Mouse (Mus musculus) mesoderm, embryonic 11.5 days (tissue): Measurements from ENCODE around the gene Qrich2.
A peak's percentile ranks its signal among the peaks of the same experiment; 100 is the strongest.
"Not testable (repeated sequence)": the region's sequence is repeated elsewhere in the genome, so short reads cannot be mapped to it uniquely, and the experiment has no call there.

Experiments used
- DNase-seq: peaks from one replicate; pipeline ENCODE4 v3.0.0-alpha.2; 2012; ENCODE audit warnings: low read depth, low spot score

Qrich2 gene

DNA sequence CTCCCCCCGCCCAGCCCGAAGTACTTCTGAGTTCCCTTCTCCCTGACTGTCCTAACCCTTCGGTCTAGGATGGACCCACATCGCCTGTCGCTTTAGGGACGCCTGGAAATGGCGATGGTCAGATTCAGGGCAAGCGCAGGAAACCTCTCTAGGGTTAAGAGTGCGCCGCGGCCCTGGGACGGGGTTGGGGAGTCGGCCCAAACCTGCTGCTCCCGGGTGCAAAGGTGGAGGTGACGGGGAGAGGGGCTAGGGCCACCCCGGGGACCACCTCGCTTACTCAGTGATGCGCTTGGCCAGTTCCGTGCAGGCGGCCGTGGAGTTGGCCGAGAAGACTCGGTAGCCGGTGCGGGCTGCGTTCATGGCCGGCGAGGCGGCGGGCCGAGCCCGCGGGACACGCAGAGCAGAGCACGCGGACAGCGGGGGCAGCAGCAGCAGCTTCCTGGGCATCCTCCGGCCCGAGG lies 23.8 kb upstream of the Qrich2 start:
- peak; percentile 21 for DNase-seq

DNA sequence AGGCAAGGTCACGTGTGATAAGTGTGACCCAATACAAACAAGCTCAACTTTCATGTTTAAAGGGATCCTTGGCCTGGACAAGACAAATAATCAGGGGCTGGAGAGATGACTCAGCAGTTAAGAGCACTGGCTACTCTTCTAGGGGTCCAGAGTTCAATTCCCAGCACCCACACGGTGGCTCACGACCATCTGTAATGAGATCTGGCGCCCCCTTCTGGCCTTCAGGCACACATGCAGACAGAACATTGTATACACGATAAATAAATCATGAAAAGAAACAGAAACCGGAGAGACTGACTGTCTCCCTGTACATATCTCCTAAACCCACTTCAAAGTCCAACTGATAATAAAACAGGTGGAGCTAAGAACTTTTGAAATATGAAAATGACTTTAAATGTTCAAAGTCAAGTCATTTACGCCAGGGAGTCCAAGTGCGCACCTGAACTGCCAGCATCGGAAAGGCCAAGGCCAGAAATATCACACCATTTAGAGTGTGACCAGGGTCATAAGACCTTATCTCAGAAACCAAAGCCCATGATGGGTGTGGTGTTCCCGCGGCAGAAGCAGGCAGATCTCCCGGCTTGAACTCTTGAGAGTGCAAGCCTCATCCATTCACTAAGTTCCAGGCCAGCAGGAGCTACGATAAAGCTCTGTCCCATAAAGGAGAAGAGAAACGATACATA lies 22.8 kb upstream of the Qrich2 start:
- no peak for DNase-seq

DNA sequence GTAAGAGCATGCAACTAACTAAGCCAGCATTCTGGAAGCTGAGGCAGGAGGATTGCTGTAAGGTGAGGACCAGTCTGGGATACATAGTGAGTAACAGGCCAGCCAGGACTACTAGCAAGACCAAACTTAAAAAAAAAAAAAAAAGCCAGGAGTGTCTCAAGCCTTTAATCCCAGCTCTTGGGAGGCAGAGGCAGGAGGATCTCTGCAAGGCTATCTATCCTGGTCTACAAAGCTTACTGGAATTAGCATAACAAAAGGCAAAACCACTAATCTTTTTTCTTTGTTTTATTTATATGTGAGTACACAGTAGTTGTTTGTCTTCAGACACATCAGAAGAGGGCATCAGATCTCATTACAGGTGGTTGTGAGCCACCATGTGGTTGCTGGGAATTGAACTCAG lies 22.2 kb upstream of the Qrich2 start:
- no peak for DNase-seq

DNA sequence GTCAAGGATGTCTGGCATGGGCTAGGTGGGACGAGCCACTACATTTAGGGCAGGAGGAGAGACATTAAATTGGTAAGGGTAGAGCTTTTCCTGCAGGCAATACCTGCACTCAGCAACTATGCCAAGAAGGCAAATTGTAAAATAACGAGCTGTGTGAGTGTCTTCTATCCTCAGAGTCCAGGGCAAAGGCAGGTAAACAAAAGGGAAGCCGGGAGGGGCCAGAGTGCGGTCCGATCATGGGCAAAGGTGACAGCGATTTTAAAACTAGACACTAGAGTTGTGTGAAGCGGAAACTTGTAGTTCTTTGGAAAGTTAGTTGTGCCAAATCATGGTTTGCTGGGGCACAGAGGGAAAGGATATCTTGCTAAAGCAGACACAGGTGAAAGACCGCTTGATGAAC lies 18.2 kb upstream of the Qrich2 start:
- no peak for DNase-seq

DNA sequence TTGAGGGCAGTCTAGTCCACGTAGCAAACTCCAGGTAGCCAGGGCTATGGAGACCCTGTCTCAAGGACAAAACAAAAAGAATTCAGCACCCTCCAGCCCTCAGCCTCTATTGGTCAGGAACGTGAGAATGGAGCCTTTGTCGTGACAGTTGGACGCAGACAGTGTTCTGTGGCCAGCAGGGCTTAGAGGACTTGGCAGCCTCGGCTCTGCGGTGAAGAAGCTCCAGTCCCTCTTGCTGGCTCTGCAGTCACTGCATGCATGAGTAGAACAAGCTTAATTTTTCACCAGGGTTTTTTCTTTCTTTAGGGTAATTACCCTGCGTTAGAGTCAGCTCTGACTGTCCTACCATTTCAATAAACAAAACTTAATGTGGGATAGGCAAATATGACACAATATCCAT lies 15.7 kb upstream of the Qrich2 start:
- no peak for DNase-seq

DNA sequence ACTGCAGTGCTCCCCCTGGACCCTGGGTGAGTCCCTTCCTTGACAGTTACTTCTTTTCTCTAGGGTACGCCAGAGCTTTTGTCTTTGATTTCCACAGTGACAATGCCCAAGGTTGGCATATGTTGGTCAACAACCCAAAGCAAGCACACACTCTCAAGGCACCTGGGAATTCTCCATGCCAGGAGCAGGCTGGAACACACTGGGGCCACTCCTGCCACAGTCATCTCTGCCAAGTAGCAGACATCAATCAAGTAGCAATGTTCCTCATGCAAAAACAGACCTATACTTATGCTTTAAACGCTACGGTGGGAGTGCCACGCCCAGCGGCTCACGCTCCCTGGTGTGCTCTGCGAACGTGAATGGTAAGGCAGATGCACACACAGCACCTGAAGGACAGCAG lies 14.9 kb upstream of the Qrich2 start:
- no peak for DNase-seq

DNA sequence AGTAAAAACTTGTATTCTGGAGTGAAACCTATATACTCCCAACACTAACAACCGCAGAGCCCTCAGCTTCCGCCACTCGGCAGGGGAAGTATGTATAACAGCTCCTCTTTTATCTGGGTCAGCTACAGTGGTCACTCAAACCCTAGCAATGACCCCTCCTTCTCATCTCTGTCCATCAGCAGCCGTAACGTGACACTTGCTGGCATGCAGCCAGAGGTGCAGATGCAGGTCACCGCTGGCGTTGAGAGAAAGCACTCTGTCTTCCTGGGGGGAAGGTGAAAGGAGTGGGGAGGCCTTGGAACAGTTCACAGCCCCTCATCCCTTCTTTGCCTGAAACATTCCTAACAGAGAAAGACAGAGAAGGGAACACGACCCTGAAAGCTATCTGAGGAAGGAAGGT lies 13.8 kb upstream of the Qrich2 start:
- DNase-seq, result no peak

DNA sequence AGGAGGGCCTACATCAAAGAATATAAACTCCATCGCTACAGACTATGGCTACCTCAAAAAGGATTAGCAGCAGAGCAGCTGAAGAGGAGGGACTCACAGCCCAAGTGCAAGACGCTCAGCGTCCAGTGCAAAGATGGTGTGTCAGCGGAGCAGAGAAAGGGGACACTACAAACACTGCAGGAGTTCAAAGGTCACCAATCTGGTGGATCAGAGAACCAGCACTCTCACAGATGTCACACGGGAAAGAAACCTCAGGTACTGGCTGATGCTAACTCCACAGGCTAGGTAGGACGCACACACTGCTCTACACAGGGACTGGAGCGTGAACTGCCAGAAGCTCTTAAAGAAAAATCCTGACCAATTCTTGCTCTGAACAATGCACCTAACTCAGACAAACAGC lies 12.9 kb upstream of the Qrich2 start:
- DNase-seq, result no peak

DNA sequence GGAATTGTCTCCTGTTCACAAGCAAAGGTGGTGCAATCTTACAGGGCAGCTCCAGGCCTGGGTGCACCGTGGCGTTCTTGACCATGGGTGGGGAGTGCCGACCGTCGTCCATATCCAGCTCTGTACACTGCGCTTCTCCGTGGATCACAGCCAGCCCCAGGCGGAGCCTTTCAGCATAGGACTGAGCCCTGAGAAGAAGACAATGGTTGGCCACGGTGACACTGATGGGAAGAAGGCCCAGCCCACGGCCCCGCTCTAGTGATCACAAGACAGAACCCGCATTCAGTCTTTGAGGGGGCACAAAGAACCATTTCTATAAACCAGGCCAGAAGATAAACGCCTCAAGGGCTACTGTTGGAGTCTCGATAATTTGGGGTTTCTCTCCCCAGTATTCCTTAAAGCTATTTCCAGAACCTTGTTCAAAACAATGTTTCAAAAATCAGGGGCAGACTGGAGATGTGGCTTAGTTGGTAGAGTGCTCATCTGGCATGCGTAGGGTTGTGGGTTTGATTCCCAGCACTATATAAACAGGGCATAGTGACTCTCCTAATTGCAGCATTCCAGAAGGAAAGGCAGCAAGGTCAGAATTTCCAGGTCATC lies 11.2 kb upstream of the Qrich2 start:
- DNase-seq, result no peak

DNA sequence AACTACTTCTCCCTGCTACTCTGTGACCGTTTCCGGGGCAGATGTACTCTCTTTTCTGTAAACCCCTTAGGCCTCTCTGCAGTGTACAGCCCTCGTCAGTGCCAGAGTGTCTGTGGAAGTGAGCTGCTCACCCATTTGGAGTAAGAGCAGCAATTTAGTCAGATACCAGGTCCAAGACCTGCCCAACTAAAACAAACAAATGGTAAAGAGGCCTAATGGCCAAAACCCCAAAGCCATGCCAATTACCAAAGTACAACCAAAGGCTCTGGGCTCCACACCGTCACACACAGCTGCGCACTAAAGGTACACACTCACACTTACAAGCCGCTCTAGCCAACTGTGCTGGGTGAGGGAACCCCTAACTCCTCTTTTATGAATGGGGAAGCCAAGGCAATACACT lies 10.7 kb upstream of the Qrich2 start:
- DNase-seq, result no peak

DNA sequence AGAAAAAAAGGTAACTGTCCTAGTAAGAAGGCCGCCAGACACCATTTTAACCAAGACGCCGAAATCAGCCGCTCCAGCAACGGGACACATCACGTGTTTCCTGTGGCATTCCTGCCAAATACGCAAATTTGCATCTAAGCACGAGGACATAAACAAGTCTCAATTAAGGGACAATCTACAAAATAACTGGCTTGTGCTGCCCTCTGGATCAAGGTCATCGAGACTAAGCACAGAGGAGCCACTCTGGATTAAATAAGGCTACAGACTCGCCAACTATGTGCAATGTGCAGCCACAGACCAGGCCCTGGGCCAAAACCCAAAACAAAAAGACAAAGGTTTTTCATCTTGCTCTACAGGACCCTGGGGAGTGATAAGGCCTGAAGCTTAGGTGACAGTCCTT lies 10.0 kb upstream of the Qrich2 start:
- no peak for DNase-seq

DNA sequence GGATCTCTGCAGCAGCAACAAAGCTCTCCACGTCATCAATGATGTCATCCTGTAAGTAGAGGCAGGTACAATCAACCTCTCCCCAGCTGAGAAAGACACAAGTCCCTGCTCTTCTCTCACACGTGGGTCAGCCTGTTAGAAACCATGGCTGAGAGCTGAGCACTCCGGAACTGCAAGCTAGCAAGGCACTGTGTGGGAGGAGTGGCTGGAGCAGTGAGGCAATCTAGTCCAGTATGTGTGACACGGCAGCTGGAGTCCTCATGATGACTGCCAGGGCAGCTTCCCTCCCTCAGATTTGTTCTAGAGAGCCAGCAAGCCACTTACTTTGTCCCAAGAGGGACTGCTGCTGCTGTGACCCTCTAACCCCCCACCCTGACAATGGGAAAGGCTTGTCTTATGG lies 6.2 kb upstream of the Qrich2 start:
- DNase-seq, result no peak

DNA sequence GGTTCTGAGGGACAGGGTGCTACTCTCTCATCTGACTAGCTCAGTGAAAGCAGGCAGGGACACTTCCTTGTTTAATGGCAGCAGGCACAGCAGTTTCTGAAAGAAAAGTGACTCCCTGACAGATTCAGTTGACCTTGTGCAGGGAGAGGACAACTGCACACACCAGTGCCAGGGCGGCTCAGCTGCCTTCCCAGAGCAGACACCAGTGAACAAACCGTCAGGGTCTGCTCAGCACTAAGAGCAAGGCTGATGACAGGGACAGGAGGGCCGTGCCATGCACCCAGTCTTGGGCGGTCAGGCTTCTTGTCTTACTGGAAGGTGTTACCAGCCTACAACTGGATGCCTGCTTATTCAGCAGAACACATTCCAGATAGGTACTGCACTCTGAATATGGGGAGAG lies 4.9 kb upstream of the Qrich2 start:
- DNase-seq, result no peak

DNA sequence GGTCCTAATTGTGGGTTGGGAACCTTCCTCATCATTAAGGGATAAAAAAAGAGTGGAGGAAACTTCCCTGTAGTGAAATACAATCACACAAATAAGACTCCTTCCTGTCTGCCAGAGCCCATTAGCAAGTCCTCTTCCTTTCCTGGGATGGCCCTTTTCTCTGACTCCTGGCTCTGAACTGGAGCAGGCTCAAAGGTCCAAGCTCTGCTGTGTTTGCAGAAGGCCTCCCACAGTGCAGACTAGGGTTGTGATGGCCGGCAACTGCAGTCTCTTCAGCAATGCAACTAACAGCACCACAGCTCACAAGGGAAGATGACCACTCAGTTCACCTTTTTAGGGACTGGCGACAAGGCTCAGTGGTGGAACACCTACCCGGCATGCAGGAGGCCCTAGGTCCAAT lies 4.2 kb upstream of the Qrich2 start:
- no peak for DNase-seq

DNA sequence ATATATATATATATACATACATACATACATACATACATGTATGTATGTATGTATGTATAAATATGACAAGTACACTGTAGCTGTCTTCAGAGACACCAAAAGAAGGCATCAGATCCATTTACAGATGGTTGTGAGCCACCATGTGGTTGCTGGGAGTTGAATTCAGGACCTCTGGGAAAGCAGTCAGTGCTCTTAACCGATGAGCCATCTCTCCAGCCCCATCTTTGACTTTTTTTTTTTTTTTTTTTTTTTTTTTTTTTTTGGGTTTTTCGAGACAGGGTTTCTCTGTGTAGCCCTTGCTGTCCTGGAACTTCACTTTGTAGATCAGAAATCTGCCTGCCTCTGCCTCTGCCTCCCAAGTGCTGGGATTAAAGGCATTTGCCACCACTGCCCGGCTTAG lies 2.3 kb upstream of the Qrich2 start:
- not testable (repeated sequence) for DNase-seq

DNA sequence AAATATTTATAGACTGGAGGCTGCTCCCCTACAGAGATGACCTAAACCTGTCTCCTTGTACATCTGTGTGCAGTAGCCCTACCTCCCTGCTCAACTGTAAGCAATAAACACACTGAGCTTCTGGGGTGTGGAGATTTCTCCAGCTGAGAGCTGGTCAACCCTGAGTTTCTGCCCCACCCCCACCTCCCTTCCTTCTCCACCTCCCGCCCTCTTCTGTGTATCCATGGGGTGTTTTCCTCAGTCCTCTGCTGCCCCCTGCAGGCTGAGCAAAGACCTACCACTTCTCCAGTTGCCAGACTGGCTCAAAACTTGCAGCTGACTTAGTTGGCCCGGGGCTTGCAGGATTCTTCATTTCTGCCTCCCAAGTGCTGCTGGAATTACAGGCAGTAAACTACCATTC lies 2.2 kb downstream of the Qrich2 start:
- peak; percentile 91 for DNase-seq

DNA sequence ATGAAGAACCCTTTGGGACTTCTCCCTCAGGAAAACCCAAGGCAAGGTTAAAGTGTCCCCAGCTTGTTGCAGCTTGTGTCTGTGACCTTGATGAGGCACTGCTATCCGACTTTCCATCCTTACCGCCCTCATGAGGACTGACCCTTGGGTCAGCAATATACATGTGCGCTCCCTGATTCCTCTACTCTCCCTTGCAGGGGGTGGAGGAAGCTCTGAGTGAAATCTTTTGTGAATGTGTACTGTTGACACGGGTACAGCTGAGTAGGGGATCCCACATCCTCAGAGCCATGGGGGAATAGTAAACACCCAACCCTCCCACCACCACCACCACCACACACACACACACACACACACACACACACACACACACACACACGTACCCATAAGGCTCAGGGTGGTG lies 2.7 kb downstream of the Qrich2 start:
- no peak for DNase-seq

DNA sequence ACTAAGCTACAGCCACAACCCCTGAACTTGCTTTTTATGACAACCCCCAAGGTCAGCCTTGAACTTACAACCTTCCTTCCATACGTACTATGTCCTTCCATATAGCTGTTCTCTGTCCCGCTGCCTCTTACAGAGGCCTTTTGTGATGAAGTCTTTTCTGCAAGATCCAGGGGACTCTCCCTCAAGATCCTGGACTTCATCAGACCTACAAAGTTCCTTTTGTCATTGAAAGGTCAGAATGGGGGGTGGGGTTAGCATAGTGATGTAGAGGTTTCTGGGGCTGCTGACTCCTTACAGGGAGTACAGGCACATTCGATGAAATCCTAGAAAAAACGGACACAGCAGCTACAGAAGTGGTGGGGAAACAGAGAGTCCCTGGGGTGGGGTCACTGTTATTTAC lies 6.3 kb downstream of the Qrich2 start:
- no peak for DNase-seq

DNA sequence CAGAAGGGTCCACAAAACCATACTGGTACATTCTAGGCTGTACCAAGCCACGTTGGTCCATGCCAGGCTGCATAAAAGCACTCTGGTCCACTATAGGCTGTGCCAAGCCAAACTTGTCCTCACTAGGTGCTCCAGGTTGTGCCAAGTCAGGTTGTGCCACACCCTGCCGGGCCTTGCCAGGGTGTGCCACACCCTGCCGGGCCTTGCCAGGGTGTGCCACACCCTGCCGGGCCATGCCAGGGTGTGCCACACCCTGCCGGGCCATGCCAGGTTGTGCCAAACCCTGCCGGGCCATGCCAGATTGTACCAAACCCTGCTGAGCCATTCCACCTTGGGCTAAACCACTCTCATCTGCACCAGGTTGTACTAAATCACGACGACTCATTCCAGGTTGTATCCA lies 9.8 kb downstream of the Qrich2 start:
- DNase-seq, result no peak

DNA sequence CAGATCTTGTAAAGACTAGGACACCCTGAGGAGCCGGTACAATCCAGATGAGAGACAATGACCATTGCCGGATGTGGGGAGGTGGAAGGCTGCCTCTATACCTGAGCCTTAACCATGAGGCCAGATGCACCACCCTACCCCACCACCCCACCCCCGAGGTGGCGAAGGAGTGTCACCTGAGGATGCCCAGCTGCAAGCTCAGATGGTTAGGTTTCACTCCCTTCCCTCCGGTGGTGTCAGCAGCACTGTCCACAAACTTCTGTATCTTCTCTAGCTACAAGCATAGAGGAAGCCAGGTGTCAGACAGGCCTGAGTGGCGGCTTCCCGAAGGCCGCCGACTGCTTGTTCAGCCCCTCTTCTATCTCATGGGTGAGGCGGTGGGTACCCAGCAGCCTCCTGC lies 12.2 kb downstream of the Qrich2 start:
- DNase-seq, result no peak

DNA sequence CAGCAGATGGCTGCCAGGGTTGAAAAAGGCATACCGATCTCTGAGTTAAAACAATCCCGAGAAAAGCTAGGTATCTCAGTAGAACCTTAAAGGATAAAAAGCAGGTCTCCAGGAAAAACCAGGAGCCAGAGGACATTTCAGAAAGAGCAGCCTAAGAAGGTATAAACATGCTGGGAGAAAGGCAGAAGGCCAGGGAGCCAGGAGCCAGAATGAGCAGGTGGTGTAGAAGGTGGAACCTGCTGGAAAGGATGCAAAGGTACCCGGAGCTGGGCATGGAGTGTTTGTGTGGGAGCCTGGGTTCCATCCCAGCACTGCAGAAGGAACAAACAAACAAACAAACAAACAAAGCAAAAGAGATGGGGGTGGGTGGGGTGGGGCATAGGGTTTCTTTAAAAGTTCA lies 16.7 kb downstream of the Qrich2 start:
- no peak for DNase-seq

DNA sequence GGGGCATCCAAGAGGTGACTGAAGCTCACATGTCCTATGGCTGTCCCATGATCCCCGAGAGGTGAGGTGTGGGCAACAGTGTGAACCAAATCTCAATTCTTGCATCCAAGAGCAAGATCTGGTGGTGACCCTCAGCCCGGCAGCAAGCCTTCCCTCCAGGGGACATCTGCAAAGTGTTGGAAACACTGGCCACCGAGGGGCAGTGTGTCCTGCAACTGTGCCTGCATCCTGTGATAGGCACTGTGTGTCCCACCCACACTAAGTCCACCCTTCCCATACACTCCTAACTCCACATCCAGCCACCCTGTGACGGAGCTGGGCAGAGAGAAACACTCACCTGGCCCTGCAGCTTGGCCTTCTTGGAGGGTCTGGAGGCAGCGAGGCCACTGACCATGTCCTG lies 18.2 kb downstream of the Qrich2 start:
- no peak for DNase-seq

DNA sequence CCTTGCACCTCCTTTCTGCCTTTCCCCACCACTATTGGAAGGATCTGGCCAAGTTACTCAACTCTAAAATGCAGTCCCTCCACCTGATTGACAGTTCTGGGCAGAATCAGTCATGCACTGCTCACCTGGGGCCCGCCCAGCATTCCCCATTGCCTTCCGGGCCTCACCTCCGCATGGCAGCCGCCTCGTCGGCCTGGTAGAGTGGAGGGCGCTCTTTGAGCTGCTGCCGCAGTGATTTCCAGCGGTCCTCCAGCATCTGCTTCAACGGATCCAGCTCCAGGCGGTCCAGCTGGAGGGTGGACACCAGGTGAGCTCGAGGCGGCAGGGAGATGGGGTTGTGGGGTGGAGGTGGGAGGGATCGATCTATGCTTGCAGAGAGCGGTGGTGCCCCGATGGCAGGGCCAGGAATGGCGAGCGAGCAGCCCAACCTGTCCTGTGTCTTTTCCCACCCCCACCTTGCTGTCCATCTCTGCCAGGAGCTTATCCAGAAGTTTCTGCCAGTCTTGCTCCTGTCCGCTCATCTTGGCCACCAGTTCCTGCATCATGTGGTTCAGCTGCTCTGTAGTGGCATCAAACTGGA lies 19.6 kb downstream of the Qrich2 start:
- no peak for DNase-seq
